Mouse (Mus musculus): ENCODE measurements around the gene Fchsd2.

Fchsd2 gene

GRCm38 (mm10) chr7:101210826-101211225, 118.2 kb downstream of the Fchsd2 start:
- DNase-seq (ENCODE audit: low spot score), result no peak

- no peak for DNase-seq (ENCODE audit: low spot score)
Observed at GRCm38 (mm10) chr7:101213515-101214263, 121.0 kb downstream of the Fchsd2 start.

GRCm38 (mm10) chr7:101216724-101217123, 124.1 kb downstream of the Fchsd2 start:
- no peak for DNase-seq (ENCODE audit: low spot score)

GRCm38 (mm10) chr7:101223501-101223900, 130.8 kb downstream of the Fchsd2 start:
- no peak for DNase-seq (ENCODE audit: low spot score)

- DNase-seq (ENCODE audit: low spot score), result no peak
Observed at GRCm38 (mm10) chr7:101229336-101229735, 136.7 kb downstream of the Fchsd2 start.

GRCm38 (mm10) chr7:101231458-101231857, 138.8 kb downstream of the Fchsd2 start:
- DNase-seq (ENCODE audit: low spot score), result peak; percentile 77

GRCm38 (mm10) chr7:101232716-101233115, 140.1 kb downstream of the Fchsd2 start:
- DNase-seq (ENCODE audit: low spot score), result no peak

GRCm38 (mm10) chr7:101236712-101237473, 144.2 kb downstream of the Fchsd2 start:
- DNase-seq (ENCODE audit: low spot score), result peak; percentile 70

- DNase-seq (ENCODE audit: low spot score), result no peak
Observed at GRCm38 (mm10) chr7:101248760-101249159, 156.1 kb downstream of the Fchsd2 start.

GRCm38 (mm10) chr7:101249173-101249572, 156.5 kb downstream of the Fchsd2 start:
- no peak for DNase-seq (ENCODE audit: low spot score)

- DNase-seq (ENCODE audit: low spot score), result no peak
Observed at GRCm38 (mm10) chr7:101253071-101253470, 160.4 kb downstream of the Fchsd2 start.

- no peak for DNase-seq (ENCODE audit: low spot score)
Observed at GRCm38 (mm10) chr7:101258482-101258881, 165.8 kb downstream of the Fchsd2 start.

GRCm38 (mm10) chr7:101261941-101262546, 169.4 kb downstream of the Fchsd2 start:
- DNase-seq (ENCODE audit: low spot score), result no peak

- DNase-seq (ENCODE audit: low spot score), result peak; percentile 27
Observed at GRCm38 (mm10) chr7:101263511-101263910, 170.8 kb downstream of the Fchsd2 start.

GRCm38 (mm10) chr7:101267457-101268259, 175.0 kb downstream of the Fchsd2 start:
- no peak for DNase-seq (ENCODE audit: low spot score)

GRCm38 (mm10) chr7:101271602-101272001, 178.9 kb downstream of the Fchsd2 start:
- no peak for DNase-seq (ENCODE audit: low spot score)

GRCm38 (mm10) chr7:101272466-101273160, 179.9 kb downstream of the Fchsd2 start:
- no peak for DNase-seq (ENCODE audit: low spot score)

- DNase-seq (ENCODE audit: low spot score), result no peak
Observed at GRCm38 (mm10) chr7:101282721-101283120, 190.1 kb downstream of the Fchsd2 start.

- DNase-seq (ENCODE audit: low spot score), result no peak
Observed at GRCm38 (mm10) chr7:101284504-101284903, 191.8 kb downstream of the Fchsd2 start.

- no peak for DNase-seq (ENCODE audit: low spot score)
Observed at GRCm38 (mm10) chr7:101286891-101287290, 194.2 kb downstream of the Fchsd2 start.

- no peak for DNase-seq (ENCODE audit: low spot score)
Observed at GRCm38 (mm10) chr7:101287820-101288219, 195.2 kb downstream of the Fchsd2 start.

Measured in retina, embryonic 14.5 days (tissue).